Mouse (Mus musculus): ENCODE results near the gene Kif24. TPM values are rescaled to one million over a fixed set of nuclear protein-coding genes. Genes with fewer than 3 reads are reported as not detected.

Kif24 gene
- total RNA-seq, 2 experiments from 2014 or later: 0.45 to 0.46 TPM

- DNase-seq: peak; percentile 6 to 35
Observed at GRCm38 (mm10) chr4:41347839-41348238, 116.8 kb downstream of the Kif24 start.

GRCm38 (mm10) chr4:41346011-41346410 lies 118.7 kb downstream of the Kif24 start:
- peak; percentile 19 to 22 for DNase-seq

GRCm38 (mm10) chr4:41340912-41341550 lies 123.7 kb downstream of the Kif24 start:
- DNase-seq: no peak

Other genes with a start within 250 kb of the Kif24 start
- gene Ubap2, start 189.7 kb downstream of the Kif24 start, total RNA-seq (2021): 10 to 100 TPM; 44.2 to 54.9 TPM
- 10 to 100 TPM; 32.4 to 32.9 TPM for gene Dcaf12, start 150.0 kb downstream of the Kif24 start, total RNA-seq (2021)
- gene Ubap1, start 115.9 kb downstream of the Kif24 start, total RNA-seq (2021): 10 to 100 TPM; 40.6 to 41.4 TPM
- gene Nudt2, start 264 bp upstream of the Kif24 start, total RNA-seq (2021): 10 to 100 TPM; 30.6 to 35.9 TPM
- 10 to 100 TPM; 12.0 to 13.2 TPM for gene AI464131, start 38.2 kb upstream of the Kif24 start, total RNA-seq (2021)
- under 1 TPM in 1 of 2 experiments, not detected in 1; 0.87 TPM for gene 1110017D15Rik, start 52.4 kb upstream of the Kif24 start, total RNA-seq (2021)
- gene Fam219a, start 104.7 kb upstream of the Kif24 start, total RNA-seq (2021): 10 to 100 TPM; 11.3 to 12.8 TPM
- 1 to 10 TPM; 2.7 to 3.8 TPM for gene Dnaic1, start 104.9 kb upstream of the Kif24 start, total RNA-seq (2021)
- 10 to 100 TPM in 1 of 2 experiments, 1 to 10 TPM in 1; 9.7 to 11.0 TPM for gene Enho, start 175.4 kb upstream of the Kif24 start, total RNA-seq (2021)
- 1 to 10 TPM; 3.3 to 4.4 TPM for gene Cntfr, start 232.2 kb upstream of the Kif24 start, total RNA-seq (2021)
- 100 to 1,000 TPM; 105 TPM for gene Il11ra1, start 235.1 kb upstream of the Kif24 start, total RNA-seq (2021)
- gene Rpp25l, start 248.6 kb upstream of the Kif24 start, total RNA-seq (2021): 10 to 100 TPM; 35.0 to 37.3 TPM

All from heart, adult 18-20 months (tissue).